Mouse (Mus musculus): Measurements from ENCODE around the gene Pdcd5. TPM values are rescaled to one million over a fixed set of nuclear protein-coding genes. Genes with fewer than 3 reads are reported as not detected.

The Pdcd5 gene
- polyA plus RNA-seq, 1 experiment from 2014 or later, result 310 TPM

DNA sequence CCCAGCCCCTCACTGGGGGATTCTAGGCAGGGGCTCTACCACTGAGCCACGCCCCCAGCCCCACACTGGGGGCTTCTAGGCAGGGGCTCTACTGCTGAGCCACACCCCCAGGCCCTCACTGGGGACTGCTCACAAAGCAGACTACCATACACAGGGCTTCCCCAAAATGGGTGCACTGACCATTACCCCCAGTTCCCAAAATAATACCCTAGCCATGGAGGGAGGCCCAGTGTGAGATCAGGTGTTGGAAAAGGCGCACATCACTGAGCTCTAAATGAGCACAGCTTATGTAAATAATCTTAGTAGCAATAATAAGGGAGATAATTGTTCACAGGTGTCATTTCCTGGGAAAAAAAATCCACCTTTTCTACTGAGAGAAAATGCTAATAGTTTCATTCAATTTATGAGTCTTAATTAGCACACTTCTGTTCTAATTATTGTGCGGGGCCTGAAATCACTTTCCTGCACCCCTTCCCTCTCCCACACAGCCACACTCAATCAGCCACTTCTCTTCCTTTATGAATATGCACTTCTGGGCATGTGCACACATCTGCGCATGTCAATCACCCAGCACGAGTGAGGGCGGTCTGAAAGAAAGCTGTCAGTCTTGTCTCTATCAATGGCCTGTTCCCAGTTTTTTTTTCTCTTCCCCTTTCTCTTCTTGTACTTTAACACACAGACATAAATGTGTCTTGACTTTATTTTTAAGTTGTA, 36.2 kb upstream of the Pdcd5 start:
- H3K4me2 ChIP-seq, result no peak overlapping the region
- ATAC-seq (ENCODE audit: low FRiP score), result peak; percentile 31; the same call in 1 of the 2 replicates
- no peak overlapping the region for H3K9ac ChIP-seq (ENCODE audit: low read length)
- no peak overlapping the region for H3K27ac ChIP-seq (ENCODE audit: low read depth, low read length)
- H3K36me3 ChIP-seq (ENCODE audit: control insufficient read depth, insufficient read depth, low read length), result no peaks in the 10 kb centered on the region
- no peaks in the 10 kb centered on the region for H3K9me3 ChIP-seq (ENCODE audit: control insufficient read depth, low read length)
- 76% methylated on average over 6 of the region's 6 CpGs for WGBS
- peaks cover 20% of the 10 kb centered on the region for H3K4me1 ChIP-seq (ENCODE audit: control insufficient read depth, insufficient read depth, low read length)
- no peak overlapping the region for H3K4me3 ChIP-seq (ENCODE audit: low read depth, low read length)
- DNase-seq (ENCODE audit: low spot score, missing footprints), result no peak
- no peaks in the 10 kb centered on the region for H3K27me3 ChIP-seq (ENCODE audit: control insufficient read depth, insufficient read depth, low read length)

DNA sequence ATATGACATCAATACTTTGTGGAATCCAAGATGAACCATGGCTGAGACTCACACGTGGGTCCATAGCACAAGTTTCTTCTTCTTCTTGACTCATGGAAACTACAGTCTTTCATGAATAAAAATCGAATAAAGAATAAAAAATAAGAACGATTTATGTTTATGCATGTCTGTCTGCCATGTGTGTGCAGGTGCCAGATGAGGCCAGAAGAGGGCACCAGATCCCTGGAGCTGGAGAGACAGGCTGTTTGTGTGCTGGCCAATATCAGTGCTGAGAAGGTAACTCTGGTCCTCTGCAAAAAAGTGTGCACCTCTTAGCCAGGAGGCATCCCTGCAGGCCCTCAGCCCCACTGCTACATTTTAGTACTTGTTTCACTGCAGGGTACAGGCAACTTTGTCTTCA, 34.2 kb upstream of the Pdcd5 start:
- no peak overlapping the region for H3K9ac ChIP-seq (ENCODE audit: low read length)
- no peaks in the 10 kb centered on the region for H3K36me3 ChIP-seq (ENCODE audit: control insufficient read depth, insufficient read depth, low read length)
- no peak for DNase-seq (ENCODE audit: low spot score, missing footprints)
- H3K4me2 ChIP-seq, result no peak overlapping the region
- WGBS, result 76% methylated on average over 3 of the region's 3 CpGs
- H3K27me3 ChIP-seq (ENCODE audit: control insufficient read depth, insufficient read depth, low read length), result no peaks in the 10 kb centered on the region
- no peak for ATAC-seq (ENCODE audit: low FRiP score)
- H3K27ac ChIP-seq (ENCODE audit: low read depth, low read length), result no peak overlapping the region
- H3K4me1 ChIP-seq (ENCODE audit: control insufficient read depth, insufficient read depth, low read length), result peaks cover 8% of the 10 kb centered on the region
- H3K9me3 ChIP-seq (ENCODE audit: control insufficient read depth, low read length), result no peaks in the 10 kb centered on the region
- no peak overlapping the region for H3K4me3 ChIP-seq (ENCODE audit: low read depth, low read length)

DNA sequence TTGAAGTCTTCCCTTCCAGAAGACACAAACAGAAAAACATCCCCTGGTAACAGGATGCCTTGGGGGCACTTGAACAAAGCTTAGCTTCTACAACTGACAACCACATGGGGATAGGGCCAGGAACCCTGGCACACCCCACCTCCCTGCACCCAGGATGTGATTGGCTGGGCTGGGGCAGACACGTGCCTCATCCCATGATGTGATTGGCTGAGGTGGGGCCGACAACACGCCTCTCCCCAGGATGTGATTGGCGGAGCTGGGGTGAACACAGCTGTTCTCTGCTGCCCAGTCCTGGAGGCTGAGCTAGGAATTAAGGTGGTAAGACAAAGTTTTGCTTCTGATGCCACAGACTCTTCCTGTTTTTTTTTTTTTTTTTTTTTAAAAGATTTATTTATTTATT, 31.7 kb upstream of the Pdcd5 start:
- H3K27me3 ChIP-seq (ENCODE audit: control insufficient read depth, insufficient read depth, low read length), result no peaks in the 10 kb centered on the region
- H3K4me2 ChIP-seq, result no peak overlapping the region
- no peak overlapping the region for H3K27ac ChIP-seq (ENCODE audit: low read depth, low read length)
- H3K4me1 ChIP-seq (ENCODE audit: control insufficient read depth, insufficient read depth, low read length), result peaks cover 2% of the 10 kb centered on the region; the same call in 1 of the 2 replicates
- DNase-seq (ENCODE audit: low spot score, missing footprints) (no peak), ATAC-seq (ENCODE audit: low FRiP score) (no peak)
- no peaks in the 10 kb centered on the region for H3K36me3 ChIP-seq (ENCODE audit: control insufficient read depth, insufficient read depth, low read length)
- no peak overlapping the region for H3K9ac ChIP-seq (ENCODE audit: low read length)
- 83% methylated on average over 4 of the region's 4 CpGs for WGBS
- no peak overlapping the region for H3K4me3 ChIP-seq (ENCODE audit: low read depth, low read length)
- H3K9me3 ChIP-seq (ENCODE audit: control insufficient read depth, low read length), result no peaks in the 10 kb centered on the region

DNA sequence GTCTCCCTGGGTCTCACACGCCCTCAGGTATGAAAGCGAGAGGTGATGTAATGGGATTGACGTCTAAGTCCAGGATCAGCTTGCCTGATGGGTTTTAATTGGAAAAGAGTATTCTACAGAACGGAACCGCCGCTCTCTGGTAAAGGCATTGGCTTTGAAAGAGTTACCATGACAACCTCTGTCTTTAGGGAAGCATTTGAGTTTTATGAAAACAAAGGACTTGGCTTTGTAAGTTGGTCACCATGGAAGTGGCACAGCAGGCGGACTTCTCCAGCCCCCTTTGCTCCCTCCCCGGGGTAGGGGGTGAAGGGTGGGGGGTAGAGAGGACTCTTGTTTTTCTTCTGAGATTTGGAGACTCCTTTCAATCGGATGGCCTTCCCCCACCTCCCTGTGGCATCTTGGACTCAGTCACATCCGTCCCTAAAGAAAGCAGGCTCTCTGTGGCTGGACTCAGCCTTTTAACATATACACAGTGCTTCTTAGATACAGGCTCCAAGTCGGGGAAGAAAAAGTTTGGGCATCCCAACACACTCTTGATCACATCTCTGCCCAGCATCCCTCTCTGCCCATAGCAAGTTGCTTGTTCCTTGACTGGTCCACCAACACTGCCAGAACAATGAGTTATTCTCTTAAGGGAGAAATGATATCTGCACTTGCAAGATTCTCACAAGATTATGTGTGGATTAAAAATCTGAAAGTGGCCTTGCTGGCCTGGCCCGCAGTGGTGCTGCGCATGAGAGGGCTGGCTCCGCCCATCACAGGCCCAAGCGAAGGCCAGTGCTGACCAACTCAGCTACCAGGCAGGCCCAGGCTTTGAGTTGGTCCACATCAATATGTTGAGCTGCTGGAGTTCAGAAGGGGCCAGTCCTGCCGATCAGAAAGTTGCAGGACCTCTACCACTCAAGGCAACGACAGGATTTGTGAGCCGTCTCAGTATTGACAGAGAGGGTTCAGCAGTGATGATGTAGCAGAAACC, 21.0 kb upstream of the Pdcd5 start:
- WGBS, result 10% methylated on average over 18 of the region's 18 CpGs
- Histone ChIP-seq H3K4me2 (peak overlapping the region; percentile 26; the same call in 1 of the 2 replicates), H3K9me3 (ENCODE audit: control insufficient read depth, low read length) (no peaks in the 10 kb centered on the region), H3K36me3 (ENCODE audit: control insufficient read depth, insufficient read depth, low read length) (no peaks in the 10 kb centered on the region), H3K4me3 (ENCODE audit: low read depth, low read length) (no peak overlapping the region), H3K27ac (ENCODE audit: low read depth, low read length) (peak overlapping the region; percentile 90), H3K27me3 (ENCODE audit: control insufficient read depth, insufficient read depth, low read length) (no peaks in the 10 kb centered on the region), H3K4me1 (ENCODE audit: control insufficient read depth, insufficient read depth, low read length) (peaks cover 23% of the 10 kb centered on the region), H3K9ac (ENCODE audit: low read length) (peak overlapping the region; percentile 57)
- peak; percentile 90 for ATAC-seq (ENCODE audit: low FRiP score)
- DNase-seq (ENCODE audit: low spot score, missing footprints), result peak; percentile 95

DNA sequence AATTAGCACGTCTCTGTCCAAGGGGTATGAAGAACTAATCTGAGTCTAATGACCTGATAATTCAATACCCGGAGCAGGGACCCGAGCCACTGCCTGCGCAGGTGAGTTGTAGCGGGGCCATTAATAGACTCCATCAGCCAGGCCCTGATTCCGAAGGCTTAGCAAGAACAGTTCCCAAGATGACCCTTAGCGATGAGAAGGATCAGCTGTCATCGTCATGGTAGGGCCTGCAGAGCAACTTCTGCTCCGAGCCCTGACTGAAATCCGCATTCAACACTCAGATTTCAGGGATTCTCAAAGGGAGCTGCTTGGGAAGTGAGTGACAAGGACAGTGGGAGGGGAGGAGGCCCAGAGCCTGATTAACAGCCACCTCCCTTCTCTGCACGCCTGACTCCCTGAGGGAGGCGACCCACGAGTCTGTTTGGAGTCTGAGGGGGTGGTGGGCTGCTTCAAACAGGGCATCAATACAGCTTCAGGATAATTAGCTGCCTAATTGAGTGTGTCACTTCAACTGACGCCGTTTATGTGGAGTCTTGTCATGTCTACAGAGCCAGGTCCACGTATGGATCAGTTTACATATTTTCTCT, 16.6 kb upstream of the Pdcd5 start:
- H3K4me3 ChIP-seq (ENCODE audit: low read depth, low read length), result no peak overlapping the region
- H3K9ac ChIP-seq (ENCODE audit: low read length), result no peak overlapping the region
- no peak overlapping the region for H3K4me2 ChIP-seq
- WGBS, result 45% methylated on average over 16 of the region's 16 CpGs
- H3K27me3 ChIP-seq (ENCODE audit: control insufficient read depth, insufficient read depth, low read length), result no peaks in the 10 kb centered on the region
- H3K27ac ChIP-seq (ENCODE audit: low read depth, low read length), result no peak overlapping the region
- DNase-seq (ENCODE audit: low spot score, missing footprints) (no peak), ATAC-seq (ENCODE audit: low FRiP score) (no peak)
- H3K36me3 ChIP-seq (ENCODE audit: control insufficient read depth, insufficient read depth, low read length), result no peaks in the 10 kb centered on the region
- H3K4me1 ChIP-seq (ENCODE audit: control insufficient read depth, insufficient read depth, low read length), result peaks cover 14% of the 10 kb centered on the region
- H3K9me3 ChIP-seq (ENCODE audit: control insufficient read depth, low read length), result peaks cover 2% of the 10 kb centered on the region; the same call in 1 of the 2 replicates

DNA sequence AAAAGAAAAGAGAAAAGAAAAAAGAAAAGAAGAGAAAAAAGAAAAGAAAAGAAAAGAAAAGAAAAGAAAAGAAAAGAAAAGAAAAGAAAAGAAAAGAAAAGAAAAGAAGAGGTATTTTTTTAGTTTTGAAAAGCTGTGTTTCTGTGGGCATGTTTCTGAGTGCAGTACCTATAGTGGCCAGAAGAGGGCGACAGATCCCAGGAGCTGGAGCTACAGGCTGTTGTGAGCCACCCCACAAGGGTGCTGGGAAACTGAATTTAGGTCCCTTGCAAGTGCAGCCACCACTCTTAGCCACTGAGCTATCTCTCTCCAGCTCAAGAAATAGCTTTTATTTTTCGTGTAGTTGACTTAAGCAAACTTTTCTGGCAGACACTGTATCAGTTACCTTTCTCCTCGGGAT, 11.9 kb upstream of the Pdcd5 start:
- no peak overlapping the region for H3K4me3 ChIP-seq (ENCODE audit: low read depth, low read length)
- no peak overlapping the region for H3K9ac ChIP-seq (ENCODE audit: low read length)
- H3K27me3 ChIP-seq (ENCODE audit: control insufficient read depth, insufficient read depth, low read length), result no peaks in the 10 kb centered on the region
- no peaks in the 10 kb centered on the region for H3K36me3 ChIP-seq (ENCODE audit: control insufficient read depth, insufficient read depth, low read length)
- ATAC-seq (ENCODE audit: low FRiP score) (no peak), DNase-seq (ENCODE audit: low spot score, missing footprints) (no peak)
- peaks cover 2% of the 10 kb centered on the region; the same call in 1 of the 2 replicates for H3K9me3 ChIP-seq (ENCODE audit: control insufficient read depth, low read length)
- peaks cover 6% of the 10 kb centered on the region; the same call in 1 of the 2 replicates for H3K4me1 ChIP-seq (ENCODE audit: control insufficient read depth, insufficient read depth, low read length)
- no peak overlapping the region for H3K27ac ChIP-seq (ENCODE audit: low read depth, low read length)
- 56% methylated on average over 3 of the region's 3 CpGs for WGBS
- no peak overlapping the region for H3K4me2 ChIP-seq

DNA sequence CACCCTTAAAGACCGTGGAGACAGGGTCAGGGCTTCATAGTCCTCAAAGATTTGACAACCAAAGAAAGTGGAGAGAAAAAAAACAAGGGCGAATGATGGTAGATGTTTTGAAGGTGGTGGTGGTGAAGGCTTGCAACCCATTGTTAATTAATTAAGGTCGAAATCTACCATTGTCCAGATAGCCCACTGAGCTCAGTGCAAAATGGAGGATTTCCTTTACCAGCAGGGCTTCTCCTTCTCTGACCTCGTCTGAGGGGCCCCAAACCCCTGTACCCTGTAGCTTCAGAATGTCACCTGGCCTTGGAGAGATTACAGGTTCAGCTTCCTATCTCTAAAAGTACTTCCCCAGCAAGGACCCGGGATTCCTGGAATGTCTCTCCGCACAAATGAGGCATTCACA, 10.5 kb upstream of the Pdcd5 start:
- Histone ChIP-seq H3K36me3 (ENCODE audit: control insufficient read depth, insufficient read depth, low read length) (no peaks in the 10 kb centered on the region), H3K4me1 (ENCODE audit: control insufficient read depth, insufficient read depth, low read length) (no peaks in the 10 kb centered on the region), H3K27ac (ENCODE audit: low read depth, low read length) (no peak overlapping the region), H3K4me3 (ENCODE audit: low read depth, low read length) (no peak overlapping the region), H3K9ac (ENCODE audit: low read length) (no peak overlapping the region), H3K27me3 (ENCODE audit: control insufficient read depth, insufficient read depth, low read length) (no peaks in the 10 kb centered on the region), H3K9me3 (ENCODE audit: control insufficient read depth, low read length) (peaks cover 2% of the 10 kb centered on the region; the same call in 1 of the 2 replicates), H3K4me2 (no peak overlapping the region)
- WGBS, result 41% methylated on average over 6 of the region's 6 CpGs
- DNase-seq (ENCODE audit: low spot score, missing footprints) (no peak), ATAC-seq (ENCODE audit: low FRiP score) (no peak)

DNA sequence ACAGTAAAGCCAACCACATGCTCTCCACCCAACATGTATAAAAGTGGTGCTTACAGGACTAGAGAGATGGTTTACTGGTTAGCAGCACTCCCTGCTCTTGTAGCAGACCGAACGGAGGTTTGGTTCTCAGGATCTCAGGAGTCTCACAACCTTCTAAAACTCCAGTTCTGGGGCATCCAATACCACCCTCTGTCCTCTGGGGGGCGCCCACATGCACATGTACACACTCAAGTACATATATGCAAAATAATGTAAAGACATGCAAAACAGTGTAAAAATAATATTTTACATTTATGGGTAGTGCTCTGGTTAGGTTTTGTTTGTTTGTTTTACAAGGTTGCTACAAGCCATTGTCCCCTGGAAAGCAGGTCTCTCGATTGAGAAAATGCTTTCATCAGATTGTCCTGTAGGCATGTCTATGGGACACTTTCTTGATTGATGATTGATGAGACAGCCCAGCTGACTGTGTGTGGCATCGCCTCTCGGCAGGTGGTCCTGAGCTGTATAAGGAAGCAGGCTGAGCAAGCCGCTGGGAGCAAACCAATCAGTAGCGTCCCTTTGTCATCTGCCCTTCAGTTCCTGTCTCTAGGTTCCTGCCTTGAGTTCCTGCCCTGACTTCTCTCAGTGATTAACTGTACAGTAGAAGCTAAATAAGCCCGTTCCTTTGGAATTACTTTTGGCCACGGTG, 4.4 kb upstream of the Pdcd5 start:
- Histone ChIP-seq H3K27ac (ENCODE audit: low read depth, low read length) (no peak overlapping the region), H3K36me3 (ENCODE audit: control insufficient read depth, insufficient read depth, low read length) (no peaks in the 10 kb centered on the region), H3K9me3 (ENCODE audit: control insufficient read depth, low read length) (no peaks in the 10 kb centered on the region; the same call in 1 of the 2 replicates), H3K4me2 (no peak overlapping the region), H3K4me1 (ENCODE audit: control insufficient read depth, insufficient read depth, low read length) (no peaks in the 10 kb centered on the region), H3K4me3 (ENCODE audit: low read depth, low read length) (no peak overlapping the region), H3K9ac (ENCODE audit: low read length) (no peak overlapping the region), H3K27me3 (ENCODE audit: control insufficient read depth, insufficient read depth, low read length) (no peaks in the 10 kb centered on the region)
- no peak for ATAC-seq (ENCODE audit: low FRiP score)
- no peak for DNase-seq (ENCODE audit: low spot score, missing footprints)
- 81% methylated on average over 10 of the region's 10 CpGs for WGBS
